ENCODE assay signal across 28 mouse cellular contexts in the genomic region with DNA sequence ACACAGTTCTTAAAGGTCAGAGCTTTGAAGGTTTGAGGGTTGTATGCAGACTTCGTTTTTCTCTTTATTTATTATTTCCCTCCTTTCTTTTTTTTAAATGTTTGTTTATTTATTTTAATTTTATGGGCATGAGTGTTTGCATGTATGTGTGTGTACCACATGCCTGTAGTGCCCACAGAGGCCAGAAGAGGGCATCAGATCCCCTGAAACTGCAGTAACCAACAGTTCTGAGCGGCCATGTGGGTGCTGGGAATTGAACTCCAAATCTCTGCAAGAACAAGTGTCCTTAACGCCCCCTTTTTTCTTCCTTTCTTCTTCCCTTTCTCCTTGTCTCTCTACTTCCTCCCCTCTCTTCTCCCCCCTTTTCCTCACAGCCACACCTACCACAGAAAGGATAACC. TPM values are rescaled to one million over a fixed set of nuclear protein-coding genes. Genes with fewer than 3 reads are reported as not detected.
DNase-seq lines count a peak whose midpoint lies in the region; ATAC-seq and TF ChIP-seq lines count a peak whose summit lies in the region.
"Had no signal": no experiment of that assay in that cellular context is flagged by ENCODE, and none has a peak within 500 bp of the region (broad histone marks: within the 10 kb centered on the region; RNA-seq: fewer than 3 reads in every experiment).

No protein-coding gene starts in this region.

- DNase-seq in liver, postnatal 0 days = no peak
- DNase-seq in liver (no peak), ZHBTc4 (ENCODE audit: low read depth, low spot score) (peak; percentile 51)
- DNase-seq in embryo, embryonic 10 days (ENCODE audit: low spot score) = no peak
- DNase-seq: adrenal gland, postnatal 10 days; cerebellum, adult 2 months; cerebellum, postnatal 25 days; embryo, embryonic 11 days; kidney, adult 11 months; kidney, postnatal 36 days; layer of hippocampus, adult 9-11 months; lung, postnatal 14 days; retina, postnatal 1 day; thymus, postnatal 25 days had no signal

- WGBS in intestine, postnatal 0 days = 81% methylated on average over 3 of the region's 3 CpGs
- 87% methylated on average over 3 of the region's 3 CpGs for WGBS in intestine, embryonic 16.5 days
- WGBS in liver, postnatal 0 days (ENCODE audit: insufficient replicate concordance) = 71% methylated on average over 3 of the region's 3 CpGs

- TF ChIP-seq POLR2A in ES-Bruce4 (IDR thresholded peaks at IDR 0.05; ENCODE audit: insufficient read depth, low read length) = no peak

- peak; percentile 32 for TF ChIP-seq CTCF in intestine, postnatal 0 days (IDR thresholded peaks at IDR 0.05; ENCODE audit: low read depth)
- peak; percentile 33; the same call in 1 of the 2 replicates for TF ChIP-seq CTCF in liver, postnatal 0 days (IDR thresholded peaks at IDR 0.05; ENCODE audit: low read depth)
- TF ChIP-seq CTCF in ES-Bruce4 (IDR thresholded peaks at IDR 0.05; ENCODE audit: low read depth, low read length) = peak; percentile 32

- no peaks in the 10 kb centered on the region for H3K9me3 ChIP-seq in intestine, postnatal 0 days (ENCODE audit: control insufficient read depth)
- H3K9me3 ChIP-seq in intestine, embryonic 16.5 days (ENCODE audit: control insufficient read depth, low read length) = peaks cover 7% of the 10 kb centered on the region; the same call in 1 of the 2 replicates
- no peaks in the 10 kb centered on the region for H3K9me3 ChIP-seq in liver, postnatal 0 days (ENCODE audit: low read length)
- peaks cover 10% of the 10 kb centered on the region; the same call in 1 of the 2 replicates for H3K9me3 ChIP-seq in ES-Bruce4 (replicated peaks; ENCODE audit: control insufficient read depth, insufficient read depth, low read length, poor library complexity, severe bottlenecking)
- H3K9me3 ChIP-seq: liver, embryonic 15.5 days had no signal

- no peaks in the 10 kb centered on the region for H3K36me3 ChIP-seq in intestine, postnatal 0 days (ENCODE audit: control insufficient read depth, insufficient read depth)
- H3K36me3 ChIP-seq in intestine, embryonic 16.5 days (ENCODE audit: control insufficient read depth, insufficient read depth, low read length) = no peaks in the 10 kb centered on the region
- H3K36me3 ChIP-seq in liver, postnatal 0 days (replicated peaks; ENCODE audit: insufficient read depth, low read length) = no peaks in the 10 kb centered on the region
- H3K36me3 ChIP-seq in ES-Bruce4 (ENCODE audit: control insufficient read depth, insufficient read depth, low read length, poor library complexity, severe bottlenecking) = no peaks in the 10 kb centered on the region
- H3K36me3 ChIP-seq: embryonic facial prominence, embryonic 13.5 days; G1E; hindbrain, embryonic 10.5 days; limb, embryonic 13.5 days; liver, embryonic 15.5 days; midbrain, embryonic 12.5 days; neural tube, embryonic 12.5 days had no signal

- ATAC-seq in intestine, postnatal 0 days = no peak
- ATAC-seq in intestine, embryonic 16.5 days = no peak
- no peak for ATAC-seq in liver, postnatal 0 days
- ATAC-seq: forebrain, embryonic 13.5 days; hindbrain, embryonic 16.5 days had no signal

- H3K27me3 ChIP-seq in intestine, postnatal 0 days (replicated peaks; ENCODE audit: control insufficient read depth, insufficient read depth, low read length) = no peaks in the 10 kb centered on the region
- H3K27me3 ChIP-seq in intestine, embryonic 16.5 days (replicated peaks; ENCODE audit: control insufficient read depth, insufficient read depth, low read length) = no peaks in the 10 kb centered on the region
- H3K27me3 ChIP-seq in liver, postnatal 0 days (ENCODE audit: insufficient read depth, low read length) = no peaks in the 10 kb centered on the region
- no peaks in the 10 kb centered on the region for H3K27me3 ChIP-seq in ES-Bruce4 (ENCODE audit: control insufficient read depth, insufficient read depth, low read length, poor library complexity, severe bottlenecking)
- H3K27me3 ChIP-seq: embryonic facial prominence, embryonic 13.5 days; forebrain, embryonic 13.5 days; limb, embryonic 13.5 days; liver, embryonic 15.5 days; neural tube, embryonic 12.5 days had no signal

- no peak overlapping the region for H3K9ac ChIP-seq in intestine, postnatal 0 days (ENCODE audit: low read depth, low read length)
- no peak overlapping the region for H3K9ac ChIP-seq in intestine, embryonic 16.5 days (ENCODE audit: low read depth, low read length)
- no peak overlapping the region for H3K9ac ChIP-seq in liver, postnatal 0 days (replicated peaks)
- H3K9ac ChIP-seq in ES-Bruce4 (ENCODE audit: low read depth, poor library complexity, severe bottlenecking) = no peak overlapping the region
- H3K9ac ChIP-seq: embryonic facial prominence, embryonic 13.5 days; forebrain, embryonic 13.5 days; limb, embryonic 13.5 days; liver, embryonic 15.5 days; midbrain, embryonic 12.5 days; neural tube, embryonic 12.5 days had no signal

- no peaks in the 10 kb centered on the region for H3K4me1 ChIP-seq in intestine, postnatal 0 days (replicated peaks; ENCODE audit: control insufficient read depth, insufficient read depth, low read length)
- 0 out of 2 replicates have a peak, but pooled peaks cover 2% of the 10 kb centered on the region for H3K4me1 ChIP-seq in intestine, embryonic 16.5 days (ENCODE audit: control insufficient read depth, insufficient read depth, low read length)
- no peaks in the 10 kb centered on the region for H3K4me1 ChIP-seq in liver, postnatal 0 days (ENCODE audit: insufficient read depth)
- no peaks in the 10 kb centered on the region for H3K4me1 ChIP-seq in ES-Bruce4 (ENCODE audit: control insufficient read depth, insufficient read depth, low read length)
- H3K4me1 ChIP-seq: liver, embryonic 15.5 days had no signal

- no peak overlapping the region for H3K4me3 ChIP-seq in intestine, postnatal 0 days (ENCODE audit: low read depth, low read length)
- no peak overlapping the region for H3K4me3 ChIP-seq in intestine, embryonic 16.5 days (ENCODE audit: low read length)
- H3K4me3 ChIP-seq in liver, postnatal 0 days (ENCODE audit: low read depth, low read length) = no peak overlapping the region
- H3K4me3 ChIP-seq in ES-Bruce4 (ENCODE audit: low read depth, low read length) = no peak overlapping the region
- H3K4me3 ChIP-seq: embryonic facial prominence, embryonic 13.5 days; erythroblast, embryonic 14.5 days; forebrain, embryonic 13.5 days; hindbrain, embryonic 10.5 days; limb, embryonic 13.5 days; liver, embryonic 15.5 days; midbrain, embryonic 12.5 days; neural tube, embryonic 12.5 days had no signal

- no peak overlapping the region for H3K4me2 ChIP-seq in intestine, postnatal 0 days (replicated peaks; ENCODE audit: low read depth)
- no peak overlapping the region for H3K4me2 ChIP-seq in intestine, embryonic 16.5 days (ENCODE audit: low read depth, low read length)
- no peak overlapping the region for H3K4me2 ChIP-seq in liver, postnatal 0 days (ENCODE audit: low read depth, low read length)
- H3K4me2 ChIP-seq: embryonic facial prominence, embryonic 13.5 days; forebrain, embryonic 13.5 days; heart, embryonic 11.5 days; limb, embryonic 13.5 days; liver, embryonic 15.5 days; midbrain, embryonic 12.5 days; neural tube, embryonic 12.5 days had no signal

- H3K27ac ChIP-seq in intestine, postnatal 0 days (ENCODE audit: low read depth, low read length) = no peak overlapping the region
- H3K27ac ChIP-seq in intestine, embryonic 16.5 days (ENCODE audit: low read length) = no peak overlapping the region
- no peak overlapping the region for H3K27ac ChIP-seq in liver, postnatal 0 days (ENCODE audit: low read depth)
- H3K27ac ChIP-seq in ES-Bruce4 (ENCODE audit: insufficient read depth, low read length) = no peak overlapping the region
- H3K27ac ChIP-seq: embryonic facial prominence, embryonic 13.5 days; forebrain, embryonic 13.5 days; hindbrain, embryonic 10.5 days; limb, embryonic 13.5 days; liver, embryonic 15.5 days; midbrain, embryonic 12.5 days; neural tube, embryonic 12.5 days had no signal

- no peak for TF ChIP-seq EP300 in liver, postnatal 0 days (IDR thresholded peaks at IDR 0.05; ENCODE audit: low read depth)
- no peak for TF ChIP-seq EP300 in ES-Bruce4 (IDR thresholded peaks at IDR 0.05; ENCODE audit: insufficient read depth, low read depth, low read length)

RNA-seq across cellular contexts. Expression of a gene that starts 17.1 kb away (rescaled TPM):
- 0.04 TPM in 1 of 2 replicates, not detected in the other for polyA plus RNA-seq in intestine, postnatal 0 days (2015; fragmentation: Nextera tagmentation; extraction: Ambion mirVana)
- 0.04 and 0.11 TPM in 2 replicates for polyA plus RNA-seq in intestine, embryonic 16.5 days (2015; fragmentation: Nextera tagmentation; extraction: Ambion mirVana)
- 0.07 and 0.09 TPM in 2 replicates for polyA plus RNA-seq in liver, postnatal 0 days (2015; fragmentation: Nextera tagmentation; extraction: Ambion mirVana)
- 0.54 and 0.56 TPM in 2 replicates for polyA plus RNA-seq in ES-Bruce4 (2011; ENCODE audit: insufficient read depth, insufficient read length, low read depth, missing spikeins)
- polyA plus RNA-seq: G1E; liver, embryonic 15.5 days had no signal

RNA-seq across cellular contexts. Expression of a gene that starts 20.2 kb away (rescaled TPM):
- 37.6 and 41.1 TPM in 2 replicates for polyA plus RNA-seq in intestine, postnatal 0 days (2015; fragmentation: Nextera tagmentation; extraction: Ambion mirVana)
- polyA plus RNA-seq in intestine, embryonic 16.5 days (2015; fragmentation: Nextera tagmentation; extraction: Ambion mirVana) = 19.6 and 24.9 TPM in 2 replicates
- 0.32 and 0.49 TPM in 2 replicates for polyA plus RNA-seq in liver, postnatal 0 days (2015; fragmentation: Nextera tagmentation; extraction: Ambion mirVana)
- 15.4 and 17.4 TPM in 2 replicates for polyA plus RNA-seq in ES-Bruce4 (2011; ENCODE audit: insufficient read depth, insufficient read length, low read depth, missing spikeins)
- polyA plus RNA-seq: erythroblast, embryonic 14.5 days; G1E had no signal

RNA-seq across cellular contexts. Expression of a gene that starts 39.6 kb away (rescaled TPM):
- 62.8 and 63.5 TPM in 2 replicates for polyA plus RNA-seq in intestine, postnatal 0 days (2015; fragmentation: Nextera tagmentation; extraction: Ambion mirVana)
- 110 and 117 TPM in 2 replicates for polyA plus RNA-seq in intestine, embryonic 16.5 days (2015; fragmentation: Nextera tagmentation; extraction: Ambion mirVana)
- 40.0 and 41.5 TPM in 2 replicates for polyA plus RNA-seq in liver, postnatal 0 days (2015; fragmentation: Nextera tagmentation; extraction: Ambion mirVana)
- 117 and 123 TPM in 2 replicates for polyA plus RNA-seq in ES-Bruce4 (2011; ENCODE audit: insufficient read depth, insufficient read length, low read depth, missing spikeins)

RNA-seq across cellular contexts. Expression of a gene that starts 59.9 kb away (rescaled TPM):
- polyA plus RNA-seq in intestine, postnatal 0 days (2015; fragmentation: Nextera tagmentation; extraction: Ambion mirVana) = 39.0 and 39.8 TPM in 2 replicates
- 62.6 and 64.6 TPM in 2 replicates for polyA plus RNA-seq in intestine, embryonic 16.5 days (2015; fragmentation: Nextera tagmentation; extraction: Ambion mirVana)
- polyA plus RNA-seq in liver, postnatal 0 days (2015; fragmentation: Nextera tagmentation; extraction: Ambion mirVana) = 124 and 126 TPM in 2 replicates
- polyA plus RNA-seq in ES-Bruce4 (2011; ENCODE audit: insufficient read depth, insufficient read length, low read depth, missing spikeins) = 80.2 and 84.9 TPM in 2 replicates

Comparison
In these comparisons a context has a peak if more than half of its experiments do, and no peak if none do; other contexts are left out.
1. RNA of a gene that starts 20.2 kb away (polyA plus RNA-seq): 37.6 to 41.1 TPM in intestine, postnatal 0 days, 19.6 to 24.9 TPM in intestine, embryonic 16.5 days and 15.4 to 17.4 TPM in ES-Bruce4; 0.32 to 0.49 TPM in liver, postnatal 0 days; every median in the first group is over 10 times any median in the second.
2. Peak in every context shown above with its lines, with median percentiles within 50 percentile points of each other: CTCF ChIP-seq.